Mouse (Mus musculus) limb, embryonic 12.5 days (tissue): ENCODE results near the gene Hba-x. TPM values are rescaled to one million over a fixed set of nuclear protein-coding genes. Genes with fewer than 3 reads are reported as not detected.

ENCODE experiments used
- ATAC-seq: fragments of 200-750 bp; cut with Nextera tagmentation; 2 replicates; pipeline ENCODE4 v1.8.0; 2017; ENCODE audit warnings: low read depth, moderate TSS enrichment; ENCODE audit not compliant: insufficient number of reproducible peaks, insufficient read depth, low FRiP score, low TSS enrichment
- H3K27ac ChIP-seq: fragments of 300-500 bp; sonication (generic); 2 replicates; pipeline ENCODE4 v1.5.1; 2016; ENCODE audit warnings: mild to moderate bottlenecking, moderate library complexity
- H3K27me3 ChIP-seq: fragments of 300-500 bp; sonication (generic); 2 replicates; pipeline ENCODE4 v1.6.1; 2016; ENCODE audit warnings: mild to moderate bottlenecking, moderate library complexity
- H3K36me3 ChIP-seq: fragments of 300-500 bp; sonication (generic); 2 replicates; pipeline ENCODE4 v1.6.1; 2016; ENCODE audit warnings: mild to moderate bottlenecking, moderate library complexity
- H3K4me1 ChIP-seq: fragments of 300-500 bp; sonication (generic); replicated peaks from 2 replicates; pipeline ENCODE4 v1.6.1; 2016
- H3K4me2 ChIP-seq: fragments of 300-500 bp; sonication (generic); 2 replicates; pipeline ENCODE4 v1.6.1; 2016; ENCODE audit warnings: mild to moderate bottlenecking, moderate library complexity
- H3K4me3 ChIP-seq: fragments of 300-500 bp; sonication (generic); replicated peaks from 2 replicates; pipeline ENCODE4 v1.5.1; 2016; ENCODE audit warnings: mild to moderate bottlenecking
- H3K9ac ChIP-seq: fragments of 300-500 bp; sonication (generic); replicated peaks from 2 replicates; pipeline ENCODE4 v1.6.1; 2016; ENCODE audit warnings: mild to moderate bottlenecking, moderate library complexity
- H3K9me3 ChIP-seq: fragments of 300-500 bp; sonication (generic); 2 replicates; pipeline ENCODE4 v1.6.1; 2016; ENCODE audit warnings: mild to moderate bottlenecking, moderate library complexity
- WGBS: fragments of 180-500 bp; shearing (Covaris S2); methylation state at CpG from one replicate; pipeline ENCODE4 v1.1.7; 2016; 5-methylcytosine and 5-hydroxymethylcytosine counted together
- polyA plus RNA-seq: library from polyadenylated mRNA; unstranded; fragments of >200 nt; fragmentation: Nextera tagmentation; extraction: Ambion mirVana; gene quantifications from 2 replicates; pipeline ENCODE4 v1.2.1, GENCODE M21; 2016

Gene Hba-x
- polyA plus RNA-seq, 1 experiment from 2014 or later: 1,526 TPM

DNA sequence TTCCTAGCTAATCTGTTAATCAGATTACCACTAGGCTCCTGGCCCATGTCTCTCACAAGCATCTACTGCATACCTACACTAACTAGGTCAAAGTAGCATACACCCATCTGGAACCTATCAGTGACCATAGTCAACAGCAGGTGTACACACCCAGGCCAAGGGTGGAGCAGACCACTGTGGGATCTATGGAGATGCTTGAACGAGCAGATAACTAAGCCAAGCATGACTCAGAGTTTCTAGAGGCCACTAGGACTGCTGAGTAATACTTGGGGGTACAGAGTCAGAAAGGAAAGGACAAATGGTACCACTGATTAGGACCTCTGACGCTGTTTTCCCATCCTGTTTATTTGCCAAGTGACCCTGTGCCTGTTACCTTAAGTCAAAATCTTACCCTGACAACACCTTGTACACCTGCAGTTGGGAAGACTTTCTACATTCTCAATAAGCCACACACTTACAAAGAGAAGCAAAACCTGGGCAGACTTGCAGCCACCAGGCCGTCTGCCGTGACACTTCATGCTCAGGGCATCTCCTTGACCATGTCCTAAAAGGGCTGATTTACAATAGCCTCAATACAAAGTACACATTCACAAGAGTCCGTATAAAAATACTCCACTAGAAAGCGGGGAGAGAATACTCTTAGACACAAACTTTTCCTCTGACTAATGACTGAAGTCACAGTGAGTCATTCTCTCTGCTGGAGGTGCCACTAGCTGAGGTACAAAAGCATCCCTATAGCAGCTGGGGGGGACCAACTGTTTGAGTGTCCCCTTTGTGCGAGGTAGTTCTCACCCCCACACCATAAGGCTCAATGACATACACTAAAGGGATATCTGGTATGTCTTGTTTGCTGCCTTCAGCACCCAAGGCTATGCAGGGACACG, 25.1 kb upstream of the Hba-x start:
- no peaks in the 10 kb centered on the region for H3K9me3 ChIP-seq
- H3K27ac ChIP-seq: no peak overlapping the region
- H3K9ac ChIP-seq: no peak overlapping the region
- ATAC-seq: peak; percentile 86
- H3K4me2 ChIP-seq: no peak overlapping the region
- no peak overlapping the region for H3K4me3 ChIP-seq
- H3K27me3 ChIP-seq: no peaks in the 10 kb centered on the region
- WGBS: 83% methylated on average over 8 of the region's 8 CpGs
- no peaks in the 10 kb centered on the region for H3K4me1 ChIP-seq
- H3K36me3 ChIP-seq: peaks cover 88% of the 10 kb centered on the region

DNA sequence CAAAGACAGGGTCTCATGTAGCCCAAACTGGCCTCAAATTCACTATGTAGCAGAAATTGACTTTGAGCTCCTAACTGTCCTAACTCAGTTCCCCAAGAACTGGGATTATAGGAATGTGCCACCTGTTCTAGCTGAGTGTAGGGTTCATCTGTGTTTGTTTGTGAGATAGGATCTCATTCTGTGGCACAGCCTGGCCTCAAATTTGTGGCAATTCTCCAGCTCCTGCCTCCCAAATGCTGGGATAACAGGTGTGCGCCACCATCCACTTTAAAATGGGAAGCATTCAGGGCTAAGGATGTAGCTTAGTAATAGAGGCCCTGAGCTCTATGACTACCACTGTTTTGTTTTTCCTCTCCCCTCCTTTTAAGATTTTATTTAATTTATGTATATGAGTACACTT, 23.1 kb upstream of the Hba-x start:
- Histone ChIP-seq H3K4me3 (no peak overlapping the region), H3K9ac (no peak overlapping the region)
- 95% methylated on average over 1 of the region's 1 CpGs for WGBS

DNA sequence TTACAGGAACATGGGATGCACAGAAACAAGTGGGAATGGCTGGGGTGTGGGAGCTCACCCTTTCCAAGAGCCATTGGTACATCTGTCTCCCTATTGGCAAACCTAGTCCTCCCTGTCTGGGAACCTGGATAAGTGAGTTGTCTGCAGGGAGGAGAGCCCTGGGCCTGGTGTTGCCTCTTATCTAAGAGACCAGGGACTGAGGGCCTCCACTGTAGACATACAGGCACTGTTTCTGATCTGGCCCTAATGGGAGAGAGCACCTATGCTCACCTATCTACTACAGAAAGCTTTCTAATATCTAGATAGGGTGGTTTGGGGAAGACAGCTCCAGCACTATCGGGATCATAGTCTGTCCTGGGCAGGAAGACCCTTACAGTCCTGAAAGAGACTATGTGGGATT, 20.1 kb upstream of the Hba-x start:
- Histone ChIP-seq H3K27ac (no peak overlapping the region), H3K4me2 (no peak overlapping the region), H3K9me3 (no peaks in the 10 kb centered on the region), H3K27me3 (no peaks in the 10 kb centered on the region), H3K9ac (no peak overlapping the region), H3K36me3 (peaks cover 71% of the 10 kb centered on the region), H3K4me1 (no peaks in the 10 kb centered on the region), H3K4me3 (no peak overlapping the region)
- ATAC-seq: no peak
- WGBS: 97% methylated on average over 1 of the region's 1 CpGs

More for the DNA sequence above, 23.1 kb upstream of the Hba-x start:
- Histone ChIP-seq H3K4me2 (no peak overlapping the region), H3K4me1 (no peaks in the 10 kb centered on the region), H3K36me3 (peaks cover 70% of the 10 kb centered on the region), H3K27ac (no peak overlapping the region), H3K27me3 (no peaks in the 10 kb centered on the region), H3K9me3 (no peaks in the 10 kb centered on the region)
- no peak for ATAC-seq

DNA sequence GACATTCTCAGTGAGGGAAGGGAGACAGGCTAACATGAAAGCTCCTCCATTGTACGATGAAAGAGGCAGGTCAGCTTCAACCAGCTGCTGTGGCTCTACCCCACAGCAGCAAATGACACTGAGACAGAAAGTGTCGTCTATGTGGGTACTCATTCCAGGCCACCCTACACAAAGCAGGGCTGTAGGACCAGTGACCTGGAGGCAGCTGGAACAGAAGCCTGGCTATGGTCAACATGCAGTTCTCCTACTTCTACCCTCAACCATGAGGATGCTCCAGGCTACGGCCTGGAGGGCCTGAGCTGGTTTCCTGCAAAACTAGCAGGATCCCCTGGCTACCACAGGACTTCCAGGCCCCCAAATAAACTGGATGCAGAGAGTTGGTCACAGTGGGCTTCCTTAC, 19.6 kb upstream of the Hba-x start:
- Histone ChIP-seq H3K4me1 (no peaks in the 10 kb centered on the region), H3K4me3 (no peak overlapping the region), H3K27me3 (no peaks in the 10 kb centered on the region), H3K9ac (no peak overlapping the region), H3K36me3 (peaks cover 68% of the 10 kb centered on the region), H3K27ac (no peak overlapping the region), H3K9me3 (no peaks in the 10 kb centered on the region), H3K4me2 (no peak overlapping the region)
- ATAC-seq: no peak
- 86% methylated on average over 3 of the region's 3 CpGs for WGBS

DNA sequence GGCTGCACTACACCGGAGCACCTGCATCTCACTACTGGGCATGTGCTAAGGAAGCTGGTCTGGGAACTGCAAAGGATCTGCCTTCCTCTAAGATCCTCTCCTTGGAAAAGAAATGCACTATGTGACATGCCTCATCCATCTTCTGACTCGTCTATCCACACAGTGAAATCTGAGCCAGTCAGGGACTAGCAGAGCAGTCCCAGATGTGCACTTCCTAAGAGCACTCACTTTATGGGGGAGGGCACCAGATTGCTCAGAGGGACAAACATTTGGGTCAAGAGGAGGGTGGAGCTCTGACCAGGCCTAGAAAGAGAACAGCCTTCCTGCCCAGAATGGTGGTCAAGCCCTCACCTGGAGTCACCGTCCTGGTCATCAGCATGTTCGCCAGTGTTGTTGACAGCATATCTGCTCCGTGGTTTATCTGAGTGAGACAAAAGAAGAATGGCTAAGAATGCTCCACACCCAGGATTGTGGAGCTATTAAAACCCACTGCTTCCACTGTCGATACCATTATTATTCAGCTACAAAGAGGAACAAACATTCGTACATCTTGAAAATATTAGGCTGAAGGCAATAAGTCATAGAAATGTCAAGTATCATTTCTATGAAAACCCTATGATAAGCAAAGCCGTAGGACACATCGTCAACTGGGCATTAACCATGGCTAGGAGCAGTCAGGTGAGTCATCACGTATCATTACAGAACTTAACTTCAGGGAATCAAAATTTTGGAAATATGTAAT, 13.4 kb upstream of the Hba-x start:
- Histone ChIP-seq H3K9ac (no peak overlapping the region), H3K4me2 (no peak overlapping the region), H3K4me3 (no peak overlapping the region), H3K27ac (no peak overlapping the region), H3K27me3 (no peaks in the 10 kb centered on the region), H3K36me3 (peaks cover 34% of the 10 kb centered on the region), H3K4me1 (peaks cover under 1% of the 10 kb centered on the region; the same call in 1 of the 2 replicates), H3K9me3 (no peaks in the 10 kb centered on the region)
- ATAC-seq: no peak
- 71% methylated on average over 10 of the region's 10 CpGs for WGBS

GRCm38 (mm10) chr11:32265117-32265738, 11.0 kb upstream of the Hba-x start:
- WGBS: 94% methylated on average over 3 of the region's 3 CpGs
- Histone ChIP-seq H3K9me3 (no peaks in the 10 kb centered on the region), H3K9ac (no peak overlapping the region), H3K4me2 (no peak overlapping the region), H3K36me3 (peaks cover 21% of the 10 kb centered on the region), H3K4me1 (peaks cover 5% of the 10 kb centered on the region), H3K27ac (no peak overlapping the region), H3K27me3 (no peaks in the 10 kb centered on the region), H3K4me3 (no peak overlapping the region)
- ATAC-seq: no peak

DNA sequence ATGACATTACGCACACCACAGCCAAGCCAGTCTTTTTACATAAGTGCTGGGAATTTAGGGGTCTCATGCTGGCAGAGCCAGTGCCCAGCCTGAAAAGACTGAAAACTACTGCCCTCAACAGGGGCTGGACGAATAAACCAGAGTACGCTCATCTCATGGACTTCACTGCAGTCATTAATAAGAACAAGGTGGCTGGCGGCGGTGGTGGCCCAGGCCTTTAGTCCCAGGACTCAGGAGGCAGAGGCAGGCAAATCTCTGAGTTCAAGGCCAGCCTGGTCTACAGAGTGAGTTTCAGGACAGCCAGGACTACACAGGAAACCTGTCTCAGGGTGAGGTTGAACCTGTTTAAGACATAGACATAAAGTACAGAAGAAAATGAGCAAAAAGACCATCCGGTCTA, 10.0 kb upstream of the Hba-x start:
- 0 out of 2 replicates have a peak overlapping the region, but pooled peaks have one; percentile 4 for H3K4me2 ChIP-seq
- peaks cover 5% of the 10 kb centered on the region for H3K4me1 ChIP-seq
- H3K36me3 ChIP-seq: peaks cover 12% of the 10 kb centered on the region
- ATAC-seq: no peak
- H3K27me3 ChIP-seq: no peaks in the 10 kb centered on the region
- no peak overlapping the region for H3K4me3 ChIP-seq
- 0 out of 2 replicates have a peak overlapping the region, but pooled peaks have one; percentile 20 for H3K27ac ChIP-seq
- WGBS: 91% methylated on average over 6 of the region's 6 CpGs
- no peak overlapping the region for H3K9ac ChIP-seq
- H3K9me3 ChIP-seq: no peaks in the 10 kb centered on the region

- peaks cover 5% of the 10 kb centered on the region for H3K4me1 ChIP-seq
- 38% methylated on average over 6 of the region's 6 CpGs for WGBS
- no peak for ATAC-seq
- peak overlapping the region; percentile 80 for H3K4me3 ChIP-seq
- H3K36me3 ChIP-seq: peaks cover 11% of the 10 kb centered on the region
- peak overlapping the region; percentile 60 for H3K4me2 ChIP-seq
- peak overlapping the region; percentile 97 for H3K27ac ChIP-seq
- peak overlapping the region; percentile 90 for H3K9ac ChIP-seq
- no peaks in the 10 kb centered on the region for H3K9me3 ChIP-seq
- H3K27me3 ChIP-seq: no peaks in the 10 kb centered on the region
Observed at GRCm38 (mm10) chr11:32266776-32267175, 9.4 kb upstream of the Hba-x start.

GRCm38 (mm10) chr11:32267188-32267884, 8.9 kb upstream of the Hba-x start, which contains the start of gene Nprl3:
Nprl3 (minus strand) TSS chr11:32267707.
- ATAC-seq: peak; percentile 97
- H3K9me3 ChIP-seq: no peaks in the 10 kb centered on the region
- no peaks in the 10 kb centered on the region for H3K27me3 ChIP-seq
- H3K4me1 ChIP-seq: peaks cover 5% of the 10 kb centered on the region
- peak within 1 kb of the TSS; percentile 90 for H3K9ac ChIP-seq
- H3K27ac ChIP-seq: peak within 1 kb of the TSS; percentile 97
- H3K4me3 ChIP-seq: peak within 1 kb of the TSS; percentile 80
- H3K36me3 ChIP-seq: peaks cover 5% of the 10 kb centered on the region
- under 1% methylated on average over 54 of the region's 54 CpGs for WGBS
- H3K4me2 ChIP-seq: peak within 1 kb of the TSS; percentile 60

DNA sequence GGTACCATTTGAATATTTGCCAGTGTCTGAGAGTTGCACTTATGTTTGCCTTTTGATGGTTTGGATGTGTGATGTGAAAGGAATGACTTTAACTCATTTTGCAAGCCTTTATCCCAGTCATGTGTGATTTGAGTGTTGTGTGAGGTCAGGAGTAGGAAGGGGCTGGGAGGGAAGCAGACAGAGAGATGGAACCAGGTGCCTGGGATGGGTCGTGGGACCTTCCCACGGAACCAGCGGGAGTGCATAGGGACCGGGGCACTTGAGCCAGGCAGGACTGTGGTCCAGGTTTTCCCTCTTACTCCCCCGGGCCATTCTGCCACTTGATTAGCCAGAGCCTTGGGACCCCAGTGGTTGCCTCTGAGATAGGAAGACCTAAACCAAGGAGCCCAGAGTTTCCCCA, 8.2 kb upstream of the Hba-x start:
- Histone ChIP-seq H3K4me3 (peak overlapping the region; percentile 80), H3K9me3 (no peaks in the 10 kb centered on the region), H3K4me2 (peak overlapping the region; percentile 60), H3K9ac (peak overlapping the region; percentile 90), H3K4me1 (peaks cover 5% of the 10 kb centered on the region), H3K27me3 (no peaks in the 10 kb centered on the region), H3K36me3 (no peaks in the 10 kb centered on the region), H3K27ac (peak overlapping the region; percentile 97)
- WGBS: 19% methylated on average over 5 of the region's 5 CpGs
- ATAC-seq: peak; percentile 27; the same call in 1 of the 2 replicates
